Mouse (Mus musculus) skeletal muscle tissue, adult 2 months (tissue): ENCODE data around the gene Rai1.

Source experiments
- DNase-seq: peaks from one replicate; pipeline ENCODE4 v3.0.0-alpha.2; 2012; ENCODE audit warnings: low read depth, low spot score

Rai1 gene

DNA sequence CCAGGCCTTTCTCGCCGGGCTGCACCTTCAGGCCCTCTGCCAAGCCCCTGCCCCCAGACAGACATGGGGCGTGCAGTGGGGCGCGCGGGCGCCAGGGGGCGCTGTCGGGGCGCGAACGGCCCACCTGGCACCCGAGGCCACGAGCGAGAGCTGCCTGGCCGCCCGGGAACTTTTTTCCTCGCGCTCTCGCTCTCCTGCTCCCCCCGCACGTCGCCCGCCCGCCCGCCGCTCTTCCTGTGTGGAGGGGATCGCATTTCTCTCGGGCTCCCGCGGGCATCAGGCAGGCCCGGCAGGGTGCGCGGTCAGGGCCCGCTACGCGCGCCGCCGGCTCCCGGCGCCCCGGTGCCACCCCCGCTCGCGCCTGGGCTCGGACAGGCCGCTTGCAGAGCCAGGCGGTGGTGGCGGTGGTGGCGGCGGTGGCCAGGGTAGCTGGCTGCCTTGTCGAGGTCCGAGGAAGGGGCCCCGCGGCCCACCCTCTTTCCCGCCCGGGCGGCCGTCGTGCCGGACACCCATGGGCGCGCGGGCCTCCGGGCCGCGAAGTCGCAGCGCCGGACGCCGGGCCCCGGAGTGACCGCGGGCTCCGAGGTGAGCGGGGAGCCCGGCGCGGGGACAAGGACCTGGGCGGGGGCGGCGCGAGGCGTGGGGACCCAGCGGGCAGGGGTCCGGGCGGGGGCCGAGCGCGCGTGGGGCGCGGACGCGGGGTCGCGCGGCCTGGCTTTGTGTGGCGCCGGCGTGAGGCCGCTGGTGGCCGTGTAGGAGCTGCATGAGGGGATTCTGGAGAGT lies at the start of gene Rai1:
TSS of gene Rai1 (plus strand) at position 204 of the 783 bp plus-strand sequence.
- DNase-seq = peak; percentile 84

DNA sequence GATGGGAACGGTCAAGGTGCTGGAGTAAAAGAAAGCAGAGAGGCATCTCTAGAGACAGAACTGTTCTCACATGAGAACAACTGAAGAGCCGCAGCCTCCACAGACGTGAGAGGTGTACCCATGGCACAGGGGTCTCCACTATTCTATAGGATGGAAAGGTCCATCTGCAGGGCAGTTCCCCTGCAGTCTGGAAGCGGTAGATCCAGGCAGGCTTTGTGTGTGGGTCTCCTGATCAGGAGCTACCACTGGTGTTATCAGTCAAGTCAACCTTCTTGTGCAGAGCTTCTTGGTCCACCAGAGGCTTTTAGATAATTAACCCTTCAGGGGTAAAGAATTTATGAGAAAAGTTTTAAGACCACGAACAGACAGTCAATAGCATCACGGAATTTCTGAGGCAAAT lies 48.3 kb upstream of the Rai1 start:
- DNase-seq = no peak

DNA sequence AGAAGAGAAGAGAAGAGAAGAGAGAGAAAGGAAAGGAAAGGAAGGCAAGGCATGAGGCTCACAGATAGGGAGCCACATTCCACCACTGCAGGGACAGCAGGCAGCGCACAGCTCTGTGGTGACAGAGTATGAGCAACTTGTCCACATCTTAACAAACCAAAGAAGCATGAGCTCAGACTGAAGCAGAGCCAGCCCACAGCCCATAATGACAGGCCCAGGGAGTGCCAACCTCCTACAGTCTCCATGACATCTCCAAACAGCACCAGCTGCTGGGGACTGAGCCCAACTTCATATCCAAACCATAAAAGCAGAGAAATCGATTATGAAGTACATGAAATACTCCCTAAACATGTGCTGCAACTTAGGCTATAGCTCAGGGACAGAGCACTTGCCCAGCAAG lies 46.8 kb upstream of the Rai1 start:
- no peak for DNase-seq

DNA sequence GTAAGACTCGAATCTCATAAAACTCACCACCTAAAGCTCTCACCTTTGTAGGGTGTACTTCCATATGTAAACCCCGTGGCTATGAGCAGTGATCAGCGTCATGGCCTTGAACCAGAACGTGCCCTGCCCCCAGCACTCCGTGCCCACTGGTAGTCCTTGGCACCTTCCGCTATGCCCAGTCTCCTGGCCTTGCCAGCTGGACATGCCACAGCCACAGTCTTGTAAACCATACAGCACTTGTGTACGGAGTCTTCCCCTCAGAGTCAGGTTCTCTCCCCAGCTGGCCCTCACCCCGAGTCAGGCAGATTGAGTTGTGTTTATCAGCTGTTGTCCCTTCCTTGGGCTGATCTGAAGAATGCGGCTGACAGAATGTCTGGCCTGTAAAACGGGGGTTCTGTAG lies 46.4 kb upstream of the Rai1 start:
- DNase-seq = no peak

DNA sequence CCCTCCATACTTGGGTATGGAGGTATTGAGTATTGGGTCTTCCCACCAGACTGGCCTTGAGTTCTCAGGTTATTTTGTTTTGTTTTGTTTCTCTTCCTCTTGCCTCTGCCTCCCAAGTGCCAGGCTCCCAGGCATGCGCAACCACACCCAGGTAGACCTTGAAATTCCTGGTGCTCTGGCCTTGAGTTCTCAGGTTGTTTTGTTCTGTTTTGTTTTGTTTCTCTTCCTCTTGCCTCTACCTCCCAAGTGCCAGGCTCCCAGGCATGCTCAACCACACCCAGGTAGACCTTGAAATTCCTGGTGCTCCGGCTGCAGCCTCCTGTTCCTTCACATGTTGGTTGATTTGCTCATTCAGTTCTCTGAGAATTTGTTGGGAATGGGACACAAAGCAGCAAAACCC lies 44.8 kb upstream of the Rai1 start:
- DNase-seq = no peak

DNA sequence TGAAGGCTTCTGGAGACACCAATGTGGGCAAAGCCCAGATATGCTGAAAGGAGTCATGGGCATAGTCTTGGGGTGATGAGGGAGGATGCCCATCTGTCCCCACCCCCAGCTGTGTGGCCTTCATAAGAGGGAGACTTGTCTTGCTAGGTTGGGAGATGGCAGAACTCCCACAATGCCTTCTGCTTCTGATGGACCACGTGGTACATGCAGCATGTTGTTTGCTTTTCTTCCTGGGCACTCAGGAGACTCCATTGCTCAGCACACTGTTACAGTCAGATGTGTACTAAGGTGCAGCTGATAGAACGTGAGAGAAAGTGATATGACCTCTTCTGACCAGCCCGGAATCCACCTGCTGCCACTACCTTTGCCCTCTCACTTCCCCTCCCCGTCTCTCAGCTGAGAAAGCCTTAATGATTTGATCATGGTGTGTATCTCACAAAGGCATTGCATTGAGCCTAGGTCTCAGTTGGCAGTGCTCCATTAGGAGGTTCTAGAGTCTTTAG lies 43.3 kb upstream of the Rai1 start:
- no peak for DNase-seq

DNA sequence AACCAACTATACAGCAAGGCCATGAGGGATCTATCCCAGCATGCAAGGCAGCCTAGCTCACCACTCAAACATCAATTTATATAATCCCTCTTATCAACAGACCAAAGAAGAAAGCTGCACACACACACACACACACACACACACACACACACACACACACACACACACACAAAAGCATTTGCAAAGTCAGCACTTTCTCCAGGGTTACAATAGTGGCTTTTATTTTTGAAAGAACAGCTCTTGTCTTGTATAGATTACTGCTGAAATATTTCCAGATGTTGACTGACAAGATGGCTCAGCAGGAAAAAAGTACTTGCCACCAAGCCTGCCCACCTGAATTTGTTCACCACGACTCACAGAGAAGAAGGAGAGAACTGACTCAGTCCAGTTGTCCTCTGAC lies 39.5 kb upstream of the Rai1 start:
- DNase-seq = no peak

DNA sequence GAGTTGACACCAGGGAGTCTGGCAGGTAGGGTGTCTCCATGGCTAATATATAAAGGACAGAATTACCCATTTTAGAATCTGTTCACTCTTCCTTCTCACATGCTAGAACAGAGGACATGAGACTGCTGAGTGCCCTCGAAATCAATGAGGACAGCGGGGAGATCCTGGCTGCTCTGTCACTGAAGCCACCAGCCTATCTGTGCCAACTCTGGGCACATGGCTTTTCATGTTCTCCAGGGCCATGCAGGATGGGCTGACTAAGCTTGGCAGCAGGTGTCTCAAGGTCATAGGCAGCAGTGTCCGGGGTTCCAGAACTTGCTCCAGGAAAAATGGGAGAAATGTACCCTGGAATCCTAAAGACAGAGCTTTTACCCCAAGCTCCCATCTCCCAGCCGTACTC lies 37.2 kb upstream of the Rai1 start:
- DNase-seq = no peak

DNA sequence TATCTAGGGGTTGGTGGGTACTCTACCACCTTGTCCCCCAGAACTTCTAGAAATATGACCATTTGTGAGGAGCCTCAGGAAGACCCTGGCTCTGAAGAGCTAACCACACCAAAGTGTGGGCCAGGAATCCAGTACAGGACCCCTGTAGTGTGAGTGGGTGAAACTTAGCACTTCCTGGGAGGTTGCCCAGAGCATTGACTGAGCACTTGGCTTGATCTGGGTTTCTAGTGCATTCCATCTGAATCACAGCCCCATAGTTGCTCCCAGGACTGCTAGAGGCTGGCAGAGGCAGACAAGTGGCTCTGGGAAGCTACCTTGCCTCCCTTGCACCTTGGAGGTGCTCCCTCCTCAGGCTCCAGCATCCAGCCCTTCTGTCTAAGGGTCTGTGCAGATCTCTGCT lies 36.2 kb upstream of the Rai1 start:
- no peak for DNase-seq

DNA sequence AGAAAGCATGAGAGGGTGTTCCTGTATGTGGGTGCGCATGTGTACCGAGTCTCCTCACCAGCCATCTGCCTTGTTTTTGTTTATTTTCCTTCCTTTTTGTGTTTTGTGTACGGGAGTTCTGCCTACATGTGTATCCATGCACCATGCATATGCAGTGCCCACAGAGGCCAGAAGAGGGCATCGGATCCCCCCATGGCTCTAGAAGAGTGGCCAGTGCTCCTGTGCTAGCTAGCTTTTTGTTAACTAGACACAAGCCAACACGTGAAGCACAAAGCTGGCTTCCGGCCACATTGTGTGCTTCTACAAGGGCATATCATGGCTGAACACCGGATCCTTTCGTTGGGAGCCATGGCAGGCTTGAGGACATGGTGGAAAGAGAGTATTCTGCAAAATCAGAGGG lies 34.2 kb upstream of the Rai1 start:
- DNase-seq = no peak

DNA sequence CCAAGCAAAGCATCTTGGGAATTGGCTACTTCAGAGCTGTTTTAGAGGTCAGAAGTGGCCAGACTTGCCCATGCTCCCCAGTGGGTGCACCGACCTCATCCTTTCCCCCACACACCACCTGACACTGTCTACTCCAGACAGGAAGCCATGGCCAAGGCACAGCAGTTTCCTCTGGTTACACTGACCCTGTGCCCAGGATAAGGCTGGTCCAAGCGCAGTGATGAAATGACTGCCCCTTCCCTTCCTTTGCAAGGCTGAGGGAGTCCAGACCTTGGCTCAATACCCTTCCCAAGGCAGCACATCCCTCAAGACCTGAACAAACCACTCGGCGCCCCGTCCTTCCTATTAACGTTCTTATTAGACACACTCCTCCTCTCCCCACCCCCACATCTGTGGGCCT lies 33.6 kb upstream of the Rai1 start:
- no peak for DNase-seq

DNA sequence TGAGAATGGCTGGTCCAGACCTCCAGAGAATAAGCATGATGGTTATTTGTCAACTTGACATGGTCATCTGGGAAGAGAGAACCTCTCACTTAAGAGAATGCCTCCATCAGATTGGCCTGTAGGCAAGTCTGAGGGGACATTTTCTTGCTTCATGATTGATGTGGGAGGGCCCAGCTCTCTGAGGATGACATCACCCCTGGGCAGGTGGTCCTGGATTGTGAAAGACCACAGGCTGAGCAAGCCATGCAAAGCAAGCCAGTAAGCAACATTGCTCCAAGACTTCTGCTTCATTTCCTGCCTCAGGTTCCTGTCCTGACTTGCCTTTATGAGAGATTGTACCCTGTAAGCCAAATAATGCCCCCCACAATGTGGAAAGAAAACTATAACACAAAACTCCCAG lies 31.7 kb upstream of the Rai1 start:
- DNase-seq = no peak

DNA sequence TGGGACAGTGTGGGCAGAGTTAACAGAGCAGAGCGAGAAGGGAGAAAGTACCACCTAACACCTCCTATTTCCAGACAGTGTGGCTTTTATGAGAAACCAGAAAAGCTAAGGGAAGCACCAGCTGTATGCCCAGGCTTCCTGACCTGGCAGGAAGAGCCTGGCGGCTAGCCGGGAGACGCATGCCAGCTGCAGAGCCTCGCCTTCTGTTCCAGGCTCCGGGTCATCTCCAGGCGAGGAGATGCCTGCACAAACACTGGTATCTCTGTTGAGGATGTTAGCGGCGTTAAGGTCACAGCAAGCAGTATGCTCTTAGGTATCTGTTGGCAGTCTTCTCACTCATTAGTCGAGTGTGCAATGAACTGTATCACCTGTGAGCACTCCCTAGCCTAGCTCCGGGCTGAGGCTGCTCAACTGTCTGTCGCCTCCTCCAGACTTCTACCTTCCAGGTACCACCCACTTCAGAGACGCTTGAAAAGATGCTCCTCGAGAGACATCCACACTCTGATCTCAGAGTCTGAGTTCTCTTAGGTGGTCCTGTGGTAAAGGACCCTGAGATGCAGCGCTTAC lies 30.8 kb upstream of the Rai1 start:
- peak; percentile 42 for DNase-seq

DNA sequence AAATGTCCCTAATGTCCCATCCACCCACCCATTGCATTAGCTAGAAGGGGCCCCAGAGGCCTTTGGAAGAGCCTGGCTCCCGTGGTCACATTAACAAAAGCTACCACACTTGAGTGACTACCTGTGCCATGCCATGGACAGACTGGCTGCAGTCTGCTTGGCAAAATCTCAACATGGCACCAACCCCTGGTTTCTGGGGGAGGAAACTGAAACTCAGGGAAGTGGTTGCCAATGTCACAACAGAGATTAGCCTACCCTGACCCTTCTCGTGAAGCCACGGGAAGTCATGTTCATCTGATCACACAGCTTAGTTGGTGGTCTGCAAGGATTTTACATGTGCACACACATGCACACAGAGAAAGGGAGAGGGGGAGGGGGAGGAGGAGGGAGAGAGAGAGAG lies 28.6 kb upstream of the Rai1 start:
- DNase-seq = no peak

DNA sequence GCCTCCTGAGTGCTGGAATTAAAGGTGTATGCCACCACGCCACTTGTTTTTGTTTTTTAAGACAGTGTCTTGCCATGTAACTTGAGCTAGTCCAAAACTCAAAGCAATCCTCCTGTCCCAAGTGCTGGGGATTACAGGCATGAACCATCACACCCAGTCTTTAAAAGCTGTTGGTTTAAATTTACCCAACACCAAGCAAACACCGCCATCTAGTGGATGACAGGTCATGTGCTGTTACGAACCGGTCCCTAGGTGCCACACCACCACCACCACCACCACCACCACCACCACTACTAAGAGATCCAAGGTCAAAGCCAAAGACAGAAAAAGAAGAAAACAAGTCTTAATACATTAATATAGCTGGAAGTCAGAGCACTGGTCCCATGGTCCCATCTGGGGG lies 28.0 kb upstream of the Rai1 start:
- peak; percentile 61 for DNase-seq

DNA sequence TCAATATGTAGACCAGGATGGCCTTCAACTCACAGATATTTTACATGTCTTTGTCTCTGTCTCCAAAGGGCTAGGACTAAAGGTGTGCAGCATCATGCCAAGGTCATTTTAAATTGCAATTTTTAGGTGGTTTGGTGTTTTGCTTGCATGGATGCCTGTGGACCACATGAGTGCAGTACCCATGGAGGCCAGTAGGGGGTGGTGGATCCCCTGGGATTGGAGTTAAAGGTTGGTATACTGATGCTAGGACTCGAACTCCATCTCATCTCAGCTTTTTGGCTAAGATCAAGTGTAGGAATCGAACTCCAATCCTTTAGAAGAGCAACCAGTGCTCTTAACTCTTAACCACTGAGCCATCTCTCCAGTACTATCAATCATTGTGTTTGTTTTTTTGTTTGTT lies 20.2 kb upstream of the Rai1 start:
- no peak for DNase-seq

DNA sequence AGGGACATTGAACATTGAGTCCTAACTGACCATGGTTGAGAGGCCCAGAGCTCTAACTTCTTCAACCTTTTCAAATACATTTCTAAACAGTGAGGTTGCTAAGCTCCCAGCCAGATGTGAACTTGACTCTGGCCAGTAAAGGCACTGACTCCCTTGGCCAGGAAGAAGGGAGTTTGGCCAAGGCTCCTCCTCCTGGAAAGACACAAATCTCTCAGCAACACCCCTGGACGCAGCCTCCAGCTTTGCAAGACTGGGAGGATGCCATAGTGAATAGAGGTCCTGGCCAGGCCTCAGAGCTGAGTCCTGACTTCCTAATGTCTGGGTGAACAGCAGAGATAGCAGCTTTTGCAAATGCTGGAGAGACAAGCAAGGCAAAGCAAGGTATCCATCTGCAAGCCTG lies 18.1 kb upstream of the Rai1 start:
- DNase-seq = peak; percentile 70

DNA sequence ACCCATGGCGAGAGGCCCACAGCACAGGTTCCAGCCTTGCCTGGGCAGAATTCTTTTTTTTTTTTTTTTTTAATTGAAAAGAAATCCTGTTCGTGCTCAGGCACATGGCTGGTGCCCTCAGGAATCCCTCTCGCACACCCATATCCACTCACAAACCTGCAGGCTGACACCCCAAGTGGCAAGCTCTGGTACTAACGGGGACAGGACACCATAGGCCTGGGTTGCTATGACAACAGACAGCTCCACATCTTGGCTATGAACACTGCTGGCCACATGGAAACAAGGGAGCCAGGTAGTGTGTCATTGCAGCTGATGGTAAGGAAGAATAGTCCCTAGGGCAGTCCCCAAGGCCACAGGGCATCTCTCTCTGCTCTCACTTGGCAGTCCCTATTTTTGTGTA lies 15.9 kb upstream of the Rai1 start:
- DNase-seq = no peak

DNA sequence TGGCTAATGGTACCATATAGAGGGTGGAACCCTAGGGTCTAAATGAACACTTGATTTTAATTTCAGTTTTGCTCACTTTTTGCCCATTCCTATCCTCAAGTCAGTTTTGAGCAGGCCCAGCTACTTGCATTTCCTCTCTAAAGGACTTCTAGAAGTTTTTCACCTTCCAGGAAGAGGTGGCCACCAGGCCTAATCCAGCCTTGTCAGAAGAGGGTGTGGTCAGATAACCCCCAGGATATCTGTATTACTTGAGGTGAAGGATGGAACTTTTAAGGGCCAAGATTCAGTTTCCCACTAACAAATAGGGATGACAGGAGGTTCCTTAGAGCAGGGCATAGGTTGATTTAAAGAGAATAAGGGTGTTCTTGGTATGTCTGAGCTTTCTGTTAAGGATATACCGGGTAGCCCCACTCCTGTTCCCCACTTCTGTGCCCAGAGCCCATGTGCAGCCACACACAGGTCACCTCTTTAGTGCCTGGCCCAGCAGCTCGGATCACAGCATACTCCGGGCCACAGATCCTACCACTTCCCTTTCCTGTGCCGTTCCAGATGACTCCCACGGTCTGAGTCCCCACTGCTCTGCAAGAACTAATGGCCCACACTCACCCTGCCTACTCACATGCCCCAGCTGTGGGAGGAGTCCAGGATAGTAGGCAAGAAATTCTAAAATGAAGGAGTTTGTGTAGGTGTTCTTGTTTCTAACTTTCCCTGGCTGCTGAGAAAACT lies 14.0 kb upstream of the Rai1 start:
- no peak for DNase-seq

DNA sequence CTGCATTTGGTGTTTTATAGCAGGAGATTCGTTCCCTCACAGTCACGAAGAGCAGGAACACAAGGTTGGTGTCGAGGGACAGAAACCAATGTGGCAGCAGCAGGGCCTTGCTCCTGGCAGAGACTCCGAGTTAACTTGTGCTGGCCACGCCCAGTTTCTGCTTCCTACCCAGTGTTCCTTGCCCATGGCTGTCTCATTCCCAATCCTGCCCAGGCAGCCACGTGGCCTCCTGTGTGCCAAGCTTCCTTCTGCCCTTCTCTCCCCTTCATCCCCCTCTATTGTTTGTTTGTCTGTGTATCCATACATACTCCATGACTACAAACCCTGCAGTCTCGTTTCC lies 13.4 kb upstream of the Rai1 start:
- DNase-seq = no peak

DNA sequence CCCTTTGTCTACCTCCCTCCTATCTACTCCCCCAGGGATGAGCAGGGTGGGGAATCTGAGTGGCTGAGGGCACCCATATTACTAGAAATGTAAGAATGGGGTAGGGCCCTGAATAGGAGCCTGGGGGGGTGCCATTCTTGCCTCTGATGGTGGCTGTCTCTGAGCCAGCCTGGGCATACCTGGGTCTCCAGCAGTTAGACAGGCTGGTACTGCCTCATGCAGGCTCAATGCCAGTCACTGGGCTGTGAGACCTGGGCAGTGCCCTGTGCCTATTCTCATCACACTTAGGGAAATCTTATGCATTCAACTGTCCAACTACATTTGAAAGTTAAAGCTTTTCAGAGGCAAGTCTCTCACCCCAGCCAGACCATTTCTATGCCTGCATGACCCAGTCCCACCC lies 11.6 kb upstream of the Rai1 start:
- no peak for DNase-seq

DNA sequence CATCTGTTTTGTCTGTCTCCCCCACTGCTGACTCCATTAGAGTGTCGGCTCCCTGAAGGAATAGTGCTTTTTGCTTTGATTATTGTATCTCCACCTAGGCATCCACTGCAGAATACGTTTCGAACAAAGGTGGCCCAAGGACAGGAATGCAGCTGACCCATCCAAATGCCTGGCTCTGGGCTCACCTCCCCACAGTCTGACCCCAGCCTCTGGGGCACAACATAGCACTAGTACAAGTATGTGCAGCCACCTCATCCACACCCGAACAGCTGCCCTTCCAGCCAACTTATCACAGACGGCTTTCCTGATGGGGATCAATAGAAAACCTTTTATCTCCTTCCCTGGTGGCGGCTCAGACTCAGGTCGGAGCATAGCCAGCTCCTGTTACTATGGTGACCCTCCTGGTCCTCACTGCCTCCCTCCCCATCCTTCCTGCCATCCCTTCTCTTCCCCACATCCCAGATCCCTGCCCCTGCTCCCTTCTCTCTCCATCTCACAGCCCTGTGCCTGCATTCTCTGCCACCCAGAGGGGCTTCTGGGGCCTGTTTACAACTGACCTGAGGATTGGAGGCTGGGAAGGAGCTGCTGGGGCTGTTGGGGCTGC lies 10.7 kb upstream of the Rai1 start:
- DNase-seq = no peak
